Mouse (Mus musculus) testis, adult 2 months (tissue): ENCODE results near the gene Gm47996.
"Not testable (repeated sequence)": the region's sequence is repeated elsewhere in the genome, so short reads cannot be mapped to it uniquely, and the experiment has no call there.

Source experiments
- CTCF ChIP-seq: fragments of 200-500 bp; IDR thresholded peaks from 2 replicates; pipeline ENCODE4 v1.5.1; 2012; ENCODE audit warnings: low read depth, mild to moderate bottlenecking, inconsistent platforms, low read length, moderate library complexity; ENCODE audit not compliant: control insufficient read depth, insufficient read depth, insufficient replicate concordance
- POLR2A ChIP-seq: fragments of 200-500 bp; IDR thresholded peaks from 2 replicates; pipeline ENCODE4 v1.6.1; 2012; ENCODE audit warnings: low read depth, mild to moderate bottlenecking, inconsistent platforms, low read length, moderate library complexity; ENCODE audit not compliant: control insufficient read depth

GRCm38 (mm10) chr1:151202771-151203170 is 7.2 kb upstream of the Gm47996 start:
- not testable (repeated sequence) for TF ChIP-seq POLR2A, CTCF
